Mouse (Mus musculus) lung, adult 2 months (tissue): ENCODE data around the gene Kcnq2.

Experiments used
- CTCF ChIP-seq: fragments of 200-500 bp; IDR thresholded peaks from 2 replicates; pipeline ENCODE4 v1.5.1; 2011; ENCODE audit warnings: mild to moderate bottlenecking, low read length, control low read depth; ENCODE audit not compliant: insufficient read depth
- POLR2A ChIP-seq: fragments of 200-500 bp; IDR thresholded peaks from 2 replicates; pipeline ENCODE4 v1.6.1; 2011; ENCODE audit warnings: low read depth, mild to moderate bottlenecking, control low read depth, low read length, borderline replicate concordance; ENCODE audit errors: extremely low read depth

GRCm38 (mm10) chr2:181068499-181068898 is 66.6 kb downstream of the Kcnq2 start:
- no peak for TF ChIP-seq CTCF
- no peak for TF ChIP-seq POLR2A
